Mouse (Mus musculus): Measurements from ENCODE around the gene Irf2bpl.

The Irf2bpl gene

GRCm38 (mm10) chr12:86858983-86859872, 25.4 kb downstream of the Irf2bpl start:
- peak; percentile 36 for DNase-seq

- no peak for DNase-seq
Observed at GRCm38 (mm10) chr12:86858498-86858897, 26.1 kb downstream of the Irf2bpl start.

GRCm38 (mm10) chr12:86857290-86857689, 27.3 kb downstream of the Irf2bpl start:
- no peak for DNase-seq

- peak; percentile 58 for DNase-seq
Observed at GRCm38 (mm10) chr12:86855670-86856069, 28.9 kb downstream of the Irf2bpl start.

GRCm38 (mm10) chr12:86853516-86853915, 31.1 kb downstream of the Irf2bpl start:
- DNase-seq, result no peak

- DNase-seq, result no peak
Observed at GRCm38 (mm10) chr12:86851313-86851712, 33.3 kb downstream of the Irf2bpl start.

GRCm38 (mm10) chr12:86850746-86851145, 33.9 kb downstream of the Irf2bpl start:
- no peak for DNase-seq

GRCm38 (mm10) chr12:86849945-86850626, 34.5 kb downstream of the Irf2bpl start:
- DNase-seq, result no peak

- DNase-seq, result no peak
Observed at GRCm38 (mm10) chr12:86842866-86843459, 41.6 kb downstream of the Irf2bpl start.

GRCm38 (mm10) chr12:86840526-86840925, 44.1 kb downstream of the Irf2bpl start:
- no peak for DNase-seq

- no peak for DNase-seq
Observed at GRCm38 (mm10) chr12:86838181-86838580, 46.4 kb downstream of the Irf2bpl start.

GRCm38 (mm10) chr12:86836431-86837047, 48.1 kb downstream of the Irf2bpl start:
- DNase-seq, result peak; percentile 76

- DNase-seq, result peak; percentile 42
Observed at GRCm38 (mm10) chr12:86835899-86836298, 48.7 kb downstream of the Irf2bpl start.

- DNase-seq, result peak; percentile 59
Observed at GRCm38 (mm10) chr12:86834416-86834772, 50.2 kb downstream of the Irf2bpl start.

GRCm38 (mm10) chr12:86833711-86834415, 50.7 kb downstream of the Irf2bpl start:
- peak; percentile 63 for DNase-seq

- DNase-seq, result peak; percentile 46
Observed at GRCm38 (mm10) chr12:86832551-86833182, 51.9 kb downstream of the Irf2bpl start.

GRCm38 (mm10) chr12:86831591-86832550, 52.7 kb downstream of the Irf2bpl start:
- peak; percentile 80 for DNase-seq
